Mouse (Mus musculus): Measurements from ENCODE around the gene Nbea.
A peak's percentile ranks its signal among the peaks of the same experiment; 100 is the strongest.

The Nbea gene

GRCm38 (mm10) chr3:56183159-56184133 is at the start of gene Nbea:
Gene Nbea (minus strand): TSS chr3:56183701.
- DNase-seq (ENCODE audit: low read depth, low spot score): peak; percentile 64

GRCm38 (mm10) chr3:56229283-56229682 is 45.8 kb upstream of the Nbea start:
- DNase-seq (ENCODE audit: low read depth, low spot score): no peak

GRCm38 (mm10) chr3:56215989-56216388 is 32.5 kb upstream of the Nbea start:
- no peak for DNase-seq (ENCODE audit: low read depth, low spot score)

DNA sequence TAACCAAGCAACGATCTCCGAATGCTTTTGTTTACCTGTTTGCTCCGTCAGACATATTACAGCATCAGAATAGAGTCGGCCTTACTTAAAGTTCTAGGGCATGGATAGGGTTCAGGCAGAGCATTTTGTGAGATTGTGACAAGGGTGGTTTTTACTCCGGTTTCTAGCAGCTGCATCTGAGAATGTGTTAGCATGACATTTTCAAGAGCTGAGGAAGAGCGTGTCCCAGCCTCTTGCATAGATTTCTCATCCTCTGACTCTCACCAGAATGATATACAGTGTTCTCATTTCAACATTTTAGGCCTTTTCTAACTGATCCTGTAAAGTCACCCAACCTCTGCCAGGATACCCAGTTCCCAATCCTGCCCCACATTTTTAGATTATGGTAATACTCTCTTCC is 20.5 kb upstream of the Nbea start:
- DNase-seq (ENCODE audit: low read depth, low spot score): no peak

GRCm38 (mm10) chr3:56188238-56188637 is 4.7 kb upstream of the Nbea start:
- DNase-seq (ENCODE audit: low read depth, low spot score): no peak

GRCm38 (mm10) chr3:56187131-56187779 is 3.8 kb upstream of the Nbea start:
- DNase-seq (ENCODE audit: low read depth, low spot score): no peak

- DNase-seq (ENCODE audit: low read depth, low spot score): peak; percentile 34
Measured at GRCm38 (mm10) chr3:56182371-56183158, 936 bp downstream of the Nbea start.

- no peak for DNase-seq (ENCODE audit: low read depth, low spot score)
Measured at GRCm38 (mm10) chr3:56181991-56182370, 1.5 kb downstream of the Nbea start.

- peak; percentile 38 for DNase-seq (ENCODE audit: low read depth, low spot score)
Measured at GRCm38 (mm10) chr3:56181025-56181424, 2.5 kb downstream of the Nbea start.

- no peak for DNase-seq (ENCODE audit: low read depth, low spot score)
Measured at GRCm38 (mm10) chr3:56157864-56158263, 25.6 kb downstream of the Nbea start.

GRCm38 (mm10) chr3:56126674-56127073 is 56.8 kb downstream of the Nbea start:
- DNase-seq (ENCODE audit: low read depth, low spot score): no peak

DNA sequence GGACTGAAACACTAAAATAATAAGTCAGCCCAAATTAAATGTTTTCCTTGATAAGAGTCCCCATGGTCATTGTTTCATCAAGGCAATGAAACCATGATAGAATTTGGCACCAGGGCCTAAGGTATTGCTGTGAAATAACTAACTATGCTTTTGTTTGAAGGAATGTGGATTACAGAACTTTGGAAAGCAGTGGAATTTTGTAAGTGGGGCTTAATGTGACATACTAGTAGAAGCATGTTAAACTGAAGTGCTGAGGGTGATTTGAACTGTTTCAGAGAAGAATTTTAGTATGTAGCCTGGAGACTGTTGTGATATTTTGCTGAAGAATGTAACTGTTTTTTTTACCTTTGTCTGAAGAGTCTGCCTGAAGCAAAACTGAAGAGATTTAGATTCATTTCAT is 66.9 kb downstream of the Nbea start:
- DNase-seq (ENCODE audit: low read depth, low spot score): no peak

DNA sequence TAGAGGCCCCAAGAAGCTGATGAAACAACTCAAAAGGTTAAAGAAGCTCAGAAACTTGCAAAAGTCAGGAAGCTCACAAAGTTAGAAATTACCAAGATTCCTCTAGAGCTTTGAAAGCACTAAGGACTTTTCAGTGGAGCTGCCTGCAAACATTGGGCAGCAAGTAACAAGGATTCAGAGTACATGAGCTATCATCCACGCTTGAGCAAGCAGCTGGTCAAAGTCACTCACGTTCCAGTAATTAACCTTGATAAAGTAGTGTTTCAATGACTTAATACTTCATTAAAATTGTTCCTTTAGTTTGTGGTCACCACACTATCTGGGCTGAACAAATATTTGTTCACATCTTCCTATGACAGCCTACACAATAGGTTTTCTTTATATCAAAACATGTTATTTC is 75.4 kb downstream of the Nbea start:
- no peak for DNase-seq (ENCODE audit: low read depth, low spot score)

- DNase-seq (ENCODE audit: low read depth, low spot score): no peak
Measured at GRCm38 (mm10) chr3:56097105-56097504, 86.4 kb downstream of the Nbea start.

- DNase-seq (ENCODE audit: low read depth, low spot score): peak; percentile 18
Measured at GRCm38 (mm10) chr3:56079015-56079612, 104.4 kb downstream of the Nbea start.

DNA sequence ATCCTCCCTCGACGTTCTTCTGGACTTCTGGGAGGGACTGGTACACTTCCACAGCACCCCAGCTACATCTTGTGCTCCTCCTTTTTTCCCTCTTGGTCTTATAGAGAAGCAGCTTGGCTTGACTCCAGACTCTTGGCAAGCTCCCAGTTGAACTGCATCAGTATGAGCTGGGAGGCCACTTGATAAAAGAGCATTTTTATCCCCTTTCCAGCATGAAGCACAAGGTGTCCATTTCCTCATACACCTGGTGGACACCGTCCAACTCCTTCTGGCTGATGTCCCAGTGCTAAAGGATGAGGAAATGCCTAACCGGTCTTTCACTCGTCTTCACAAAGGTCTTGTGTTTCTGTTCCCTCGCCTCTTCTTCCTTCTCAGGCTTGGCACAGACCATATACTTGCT is 115.7 kb downstream of the Nbea start:
- peak; percentile 18 for DNase-seq (ENCODE audit: low read depth, low spot score)

- no peak for DNase-seq (ENCODE audit: low read depth, low spot score)
Measured at GRCm38 (mm10) chr3:56066360-56067040, 117.0 kb downstream of the Nbea start.

- DNase-seq (ENCODE audit: low read depth, low spot score): no peak
Measured at GRCm38 (mm10) chr3:56065234-56065633, 118.3 kb downstream of the Nbea start.

GRCm38 (mm10) chr3:56045659-56046336 is 137.7 kb downstream of the Nbea start:
- no peak for DNase-seq (ENCODE audit: low read depth, low spot score)

DNA sequence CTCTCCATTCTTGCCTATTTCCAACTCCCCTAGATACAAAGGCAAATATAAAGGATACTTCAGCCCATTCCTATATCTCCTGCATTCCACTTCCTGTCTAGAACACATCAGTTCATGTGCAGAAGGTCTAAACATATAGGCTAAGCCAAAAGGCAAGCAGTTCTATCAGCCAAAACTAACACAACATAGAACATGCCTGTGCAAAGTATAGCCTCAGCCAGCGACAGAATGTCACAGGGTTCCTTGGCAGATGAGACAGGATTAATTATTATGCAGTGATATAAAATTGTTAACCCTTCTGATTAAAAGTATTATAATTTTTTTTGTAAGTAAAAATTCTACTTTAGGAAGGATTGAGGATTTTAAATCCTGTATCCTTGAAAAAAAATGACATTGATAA is 140.4 kb downstream of the Nbea start:
- no peak for DNase-seq (ENCODE audit: low read depth, low spot score)
